Mouse (Mus musculus) lung, adult 2 months (tissue): ENCODE results near the gene Mok.

Experiments
- CTCF ChIP-seq: fragments of 200-500 bp; IDR thresholded peaks from 2 replicates; pipeline ENCODE4 v1.5.1; 2011; ENCODE audit warnings: mild to moderate bottlenecking, low read length, control low read depth; ENCODE audit not compliant: insufficient read depth
- POLR2A ChIP-seq: fragments of 200-500 bp; IDR thresholded peaks from 2 replicates; pipeline ENCODE4 v1.6.1; 2011; ENCODE audit warnings: low read depth, mild to moderate bottlenecking, control low read depth, low read length, borderline replicate concordance; ENCODE audit errors: extremely low read depth

DNA sequence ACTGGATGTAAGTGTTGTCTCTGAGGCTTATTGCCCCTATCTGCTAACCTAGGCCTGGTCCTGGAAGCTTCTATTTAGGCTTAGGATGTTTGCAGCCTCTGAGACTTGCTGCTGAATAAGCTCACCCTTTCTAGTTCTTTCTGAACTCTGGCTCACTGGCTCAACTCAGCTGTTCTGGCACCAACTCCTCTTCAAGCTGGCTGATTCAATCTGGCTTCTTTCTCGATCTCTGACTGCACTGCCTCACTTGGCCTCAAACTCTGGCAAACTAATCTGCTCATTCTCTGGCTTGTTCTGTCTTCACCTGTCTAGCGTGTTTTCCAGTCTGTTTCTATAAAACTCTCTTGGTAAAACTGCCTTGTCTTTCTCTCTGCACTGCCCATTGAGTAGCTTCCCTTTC, 34.6 kb upstream of the Mok start:
- TF ChIP-seq CTCF = no peak
- TF ChIP-seq POLR2A = no peak
